In genomic region chr12:91609425-91609824, GRCm38 (mm10) we compare ENCODE assay signal across 13 mouse cellular contexts. TPM values are rescaled to one million over a fixed set of nuclear protein-coding genes. Genes with fewer than 3 reads are reported as not detected.
DNase-seq lines count a peak whose midpoint lies in the region; ATAC-seq and TF ChIP-seq lines count a peak whose summit lies in the region.
"Had no signal": no experiment of that assay in that cellular context is flagged by ENCODE, and none has a peak within 500 bp of the region (broad histone marks: within the 10 kb centered on the region; RNA-seq: fewer than 3 reads in every experiment).

No protein-coding gene starts in this region.

- no peak overlapping the region for H3K4me3 ChIP-seq in heart, embryonic 16.5 days (ENCODE audit: low read length)
- no peak overlapping the region for H3K4me3 ChIP-seq in heart, adult 2 months
- H3K4me3 ChIP-seq: hindbrain, embryonic 13.5 days; midbrain, embryonic 12.5 days had no signal

- ATAC-seq in heart, embryonic 16.5 days (replicated peaks; ENCODE audit: extremely low read depth, insufficient read depth, low FRiP score), result peak; percentile 37; the same call in 1 of the 2 replicates
- ATAC-seq: activated CD4-positive, CD25-positive, alpha-beta regulatory T cell, adult 4 months; lung, postnatal 0 days had no signal

- H3K4me1 ChIP-seq in heart, embryonic 16.5 days (ENCODE audit: control insufficient read depth, insufficient read depth, low read length), result peaks cover 9% of the 10 kb centered on the region
- no peaks in the 10 kb centered on the region for H3K4me1 ChIP-seq in heart, adult 2 months (ENCODE audit: control insufficient read depth, insufficient read depth, low read length)
- H3K4me1 ChIP-seq: hindbrain, embryonic 13.5 days had no signal

- H3K36me3 ChIP-seq in heart, embryonic 16.5 days (ENCODE audit: control insufficient read depth, insufficient read depth), result no peaks in the 10 kb centered on the region
- H3K36me3 ChIP-seq in heart, adult 2 months (ENCODE audit: control insufficient read depth, insufficient read depth, low read length), result no peaks in the 10 kb centered on the region
- H3K36me3 ChIP-seq: hindbrain, embryonic 13.5 days; midbrain, embryonic 12.5 days had no signal

- no peak overlapping the region for H3K9ac ChIP-seq in heart, embryonic 16.5 days (ENCODE audit: low read length)
- H3K9ac ChIP-seq in heart, adult 2 months (ENCODE audit: low read depth, low read length), result no peak overlapping the region
- H3K9ac ChIP-seq: hindbrain, embryonic 13.5 days; midbrain, embryonic 12.5 days had no signal

- H3K79me2 ChIP-seq in heart, adult 2 months (replicated peaks; ENCODE audit: control insufficient read depth, insufficient read depth, low read length), result no peaks in the 10 kb centered on the region

- no peaks in the 10 kb centered on the region for H3K27me3 ChIP-seq in heart, embryonic 16.5 days (ENCODE audit: control insufficient read depth, insufficient read depth, low read length)
- H3K27me3 ChIP-seq in heart, adult 2 months (ENCODE audit: control insufficient read depth, insufficient read depth, low read length), result no peaks in the 10 kb centered on the region
- H3K27me3 ChIP-seq: hindbrain, embryonic 13.5 days had no signal

- no peak for TF ChIP-seq CTCF in heart, adult 2 months (IDR thresholded peaks at IDR 0.05)

- no peak for TF ChIP-seq POLR2A in heart, adult 2 months (IDR thresholded peaks at IDR 0.05; ENCODE audit: insufficient read depth, low read depth, low read length)

- 78% methylated on average over 5 of the region's 5 CpGs for WGBS in heart, embryonic 16.5 days
- 86% methylated on average over 5 of the region's 5 CpGs for WGBS in heart, adult 2 months

- intact Hi-C loops in heart, adult 2 months (cut with DNase I), result no loop called here

- H3K27ac ChIP-seq in heart, embryonic 16.5 days (ENCODE audit: low read length), result no peak overlapping the region
- no peak overlapping the region for H3K27ac ChIP-seq in heart, adult 2 months
- H3K27ac ChIP-seq: hindbrain, embryonic 13.5 days; midbrain, embryonic 12.5 days had no signal

- H3K4me2 ChIP-seq in heart, embryonic 16.5 days (ENCODE audit: low read depth, low read length), result no peak overlapping the region
- H3K4me2 ChIP-seq: hindbrain, embryonic 13.5 days; midbrain, embryonic 12.5 days had no signal

- no peaks in the 10 kb centered on the region for H3K9me3 ChIP-seq in heart, embryonic 16.5 days (replicated peaks; ENCODE audit: control insufficient read depth, low read length)
- H3K9me3 ChIP-seq: midbrain, embryonic 12.5 days had no signal

- no peak for TF ChIP-seq EP300 in heart, adult 2 months (IDR thresholded peaks at IDR 0.05; ENCODE audit: insufficient read depth, low read depth, low read length)

- no peak for DNase-seq in heart, adult 2 months
- DNase-seq in layer of hippocampus, postnatal 10 days (ENCODE audit: low spot score in 2 of 2), result peak; percentile 32 to 38
- no peak for DNase-seq in layer of hippocampus, postnatal 25 days (ENCODE audit: extremely low spot score in 1 of 2, low spot score in 1 of 2)
- peak; percentile 50 to 55 for DNase-seq in right cerebral cortex, postnatal 10 days (ENCODE audit: low spot score in 2 of 2)
- DNase-seq in right cerebral cortex, postnatal 25 days, result no peak
- peak; percentile 23 to 62 for DNase-seq in kidney, postnatal 36 days
- no peak for DNase-seq in thymus, postnatal 0 days (ENCODE audit: low spot score)
- DNase-seq: cerebellum, adult 9-11 months had no signal

RNA-seq across cellular contexts. Expression of gene Gtf2a1, which starts 19.1 kb away (rescaled TPM):
- polyA plus RNA-seq in heart, embryonic 16.5 days (2015; fragmentation: Nextera tagmentation; extraction: Ambion mirVana), result 27.9 and 28.9 TPM in 2 replicates
- total RNA-seq in heart, adult 2 months (2021), result 10 to 100 TPM; 25.3 to 28.3 TPM
- polyA plus RNA-seq in heart, adult 2 months (2012; rRNA removed), result 9.1 and 12.3 TPM in 2 replicates
- total RNA-seq in layer of hippocampus, postnatal 10 days (2021), result 10 to 100 TPM; 42.1 to 50.1 TPM
- 10 to 100 TPM; 49.7 to 54.0 TPM for total RNA-seq in layer of hippocampus, postnatal 25 days (2021)
- 31.0 and 36.6 TPM in 2 replicates for polyA plus RNA-seq in thymus, postnatal 0 days (2015; fragmentation: Nextera tagmentation; extraction: Ambion mirVana)

Comparison
In these comparisons a context has a peak if more than half of its experiments do, and no peak if none do; other contexts are left out.
1. DNase-seq: peak in layer of hippocampus, postnatal 10 days (2 of 2), right cerebral cortex, postnatal 10 days (2 of 2) and kidney, postnatal 36 days (2 of 2); none in heart, adult 2 months (0 of 2), layer of hippocampus, postnatal 25 days (0 of 2), right cerebral cortex, postnatal 25 days (single experiment) and thymus, postnatal 0 days (single experiment).